Mouse (Mus musculus) liver, embryonic 15.5 days (tissue): ENCODE measurements around the gene Ppp1r12a. TPM values are rescaled to one million over a fixed set of nuclear protein-coding genes. Genes with fewer than 3 reads are reported as not detected.

Experiments used
- ATAC-seq: fragments of 200-750 bp; cut with Nextera tagmentation; 2 replicates; pipeline ENCODE4 v1.8.0; 2017; ENCODE audit warnings: moderate number of reproducible peaks, mild to moderate bottlenecking, moderate library complexity; ENCODE audit not compliant: insufficient read depth
- H3K27ac ChIP-seq: fragments of 300-500 bp; sonication (generic); replicated peaks from 2 replicates; pipeline ENCODE4 v1.5.1; 2015; ENCODE audit warnings: mild to moderate bottlenecking, inconsistent platforms
- H3K27me3 ChIP-seq: fragments of 300-500 bp; sonication (generic); 2 replicates; pipeline ENCODE4 v1.6.1; 2015; ENCODE audit warnings: mild to moderate bottlenecking, inconsistent platforms
- H3K36me3 ChIP-seq: fragments of 300-500 bp; sonication (generic); replicated peaks from 2 replicates; pipeline ENCODE4 v1.6.1; 2015; ENCODE audit warnings: moderate library complexity, mild to moderate bottlenecking, inconsistent platforms
- H3K4me1 ChIP-seq: fragments of 300-500 bp; sonication (generic); replicated peaks from 2 replicates; pipeline ENCODE4 v1.6.1; 2015; ENCODE audit warnings: inconsistent platforms
- H3K4me2 ChIP-seq: fragments of 300-500 bp; sonication (generic); 2 replicates; pipeline ENCODE4 v1.6.1; 2015; ENCODE audit warnings: moderate library complexity, mild to moderate bottlenecking, inconsistent platforms
- H3K4me3 ChIP-seq: fragments of 300-500 bp; sonication (generic); replicated peaks from 2 replicates; pipeline ENCODE4 v1.5.1; 2015; ENCODE audit warnings: mild to moderate bottlenecking, inconsistent platforms
- H3K9ac ChIP-seq: fragments of 300-500 bp; sonication (generic); 2 replicates; pipeline ENCODE4 v1.6.1; 2015; ENCODE audit warnings: moderate library complexity, mild to moderate bottlenecking, inconsistent platforms
- H3K9me3 ChIP-seq: fragments of 300-500 bp; sonication (generic); replicated peaks from 2 replicates; pipeline ENCODE4 v1.6.1; 2016; ENCODE audit warnings: inconsistent platforms
- WGBS: fragments of 180-500 bp; shearing (Covaris S2); methylation state at CpG from one replicate; pipeline ENCODE4 v1.1.7; 2015; ENCODE audit warnings: mixed read lengths; ENCODE audit not compliant: insufficient replicate concordance; 5-methylcytosine and 5-hydroxymethylcytosine counted together
- polyA plus RNA-seq: library from polyadenylated mRNA; unstranded; fragments of >200 nt; fragmentation: Nextera tagmentation; extraction: Ambion mirVana; gene quantifications from 2 replicates; pipeline ENCODE4 v1.2.1, GENCODE M21; 2015

The Ppp1r12a gene
- polyA plus RNA-seq, 1 experiment from 2014 or later = 30.4 TPM

DNA sequence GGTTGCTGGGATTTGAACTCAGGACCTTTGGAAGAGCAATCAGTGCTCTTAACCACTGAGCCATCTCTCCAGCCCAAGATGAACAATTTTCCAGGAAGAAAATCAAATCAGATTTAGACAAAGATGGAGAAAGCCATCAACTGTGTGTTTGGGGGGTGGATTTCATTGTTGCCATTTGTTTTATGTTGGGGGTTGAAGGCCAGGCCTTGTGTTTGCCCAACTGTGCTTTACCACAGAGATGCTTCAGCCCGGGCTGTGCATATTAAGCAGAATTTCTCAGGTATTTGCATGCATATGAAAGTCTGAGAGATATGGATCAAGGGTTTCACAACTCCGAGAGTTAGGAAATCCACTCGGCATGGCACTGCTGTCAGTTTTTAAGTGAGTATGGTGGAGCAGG, 149.4 kb downstream of the Ppp1r12a start:
- Histone ChIP-seq H3K4me3 (no peak overlapping the region), H3K27ac (no peak overlapping the region), H3K27me3 (no peaks in the 10 kb centered on the region), H3K9ac (no peak overlapping the region), H3K36me3 (no peaks in the 10 kb centered on the region), H3K4me1 (peaks cover 4% of the 10 kb centered on the region; the same call in 1 of the 2 replicates), H3K9me3 (no peaks in the 10 kb centered on the region), H3K4me2 (no peak overlapping the region)
- WGBS = 64% methylated on average over 3 of the region's 3 CpGs
- no peak for ATAC-seq

GRCm38 (mm10) chr10:108313845-108314244, 151.9 kb downstream of the Ppp1r12a start:
- Histone ChIP-seq H3K4me2 (no peak overlapping the region), H3K4me3 (no peak overlapping the region), H3K9me3 (no peaks in the 10 kb centered on the region), H3K4me1 (peaks cover 4% of the 10 kb centered on the region; the same call in 1 of the 2 replicates), H3K36me3 (no peaks in the 10 kb centered on the region), H3K27me3 (no peaks in the 10 kb centered on the region), H3K9ac (no peak overlapping the region), H3K27ac (no peak overlapping the region)
- no peak for ATAC-seq
- 67% methylated on average over 6 of the region's 6 CpGs for WGBS

DNA sequence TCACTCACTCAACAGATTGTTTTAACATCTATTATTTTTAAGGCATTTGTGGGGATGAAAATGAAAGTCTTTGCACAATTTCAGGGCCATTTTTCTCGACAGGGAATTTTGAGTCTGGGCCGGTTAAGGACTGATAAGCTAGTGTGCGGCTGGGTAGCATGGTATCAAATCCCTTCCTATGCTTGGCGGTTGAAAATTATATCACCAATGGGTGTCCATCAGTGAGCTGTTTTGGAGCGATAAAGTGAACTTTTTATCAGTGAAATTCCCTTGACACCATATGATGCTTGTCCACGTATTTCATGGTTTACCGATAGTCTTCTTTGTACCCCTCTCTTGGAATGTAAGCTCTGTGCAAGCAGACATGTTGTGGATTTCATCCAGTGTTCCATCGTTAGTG, 152.4 kb downstream of the Ppp1r12a start:
- ATAC-seq = peak; percentile 47; the same call in 1 of the 2 replicates
- no peaks in the 10 kb centered on the region for H3K36me3 ChIP-seq
- H3K4me2 ChIP-seq = no peak overlapping the region
- no peak overlapping the region for H3K9ac ChIP-seq
- WGBS = 60% methylated on average over 8 of the region's 8 CpGs
- H3K27me3 ChIP-seq = no peaks in the 10 kb centered on the region
- H3K4me1 ChIP-seq = peaks cover 4% of the 10 kb centered on the region; the same call in 1 of the 2 replicates
- no peaks in the 10 kb centered on the region for H3K9me3 ChIP-seq
- H3K4me3 ChIP-seq = no peak overlapping the region
- no peak overlapping the region for H3K27ac ChIP-seq

DNA sequence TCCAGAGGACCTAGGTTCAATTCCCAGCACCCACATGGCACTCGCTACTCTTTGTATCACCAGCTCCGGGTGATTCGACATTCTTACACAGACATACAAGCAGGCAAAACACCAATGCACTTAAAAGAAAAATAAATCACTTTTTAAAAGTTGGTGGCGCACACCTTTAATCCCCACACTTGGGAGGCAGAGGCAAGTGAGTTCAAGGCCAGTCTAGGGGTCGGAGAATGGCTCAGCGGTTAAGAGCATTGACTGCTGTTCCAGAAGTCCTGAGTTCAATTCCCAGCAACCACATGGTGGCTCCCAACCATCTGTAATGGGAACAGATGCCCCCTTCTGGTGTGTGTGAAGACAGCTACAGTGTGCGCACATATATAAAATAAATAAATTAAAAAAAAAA, 153.2 kb downstream of the Ppp1r12a start:
- ATAC-seq = no peak
- Histone ChIP-seq H3K9me3 (no peaks in the 10 kb centered on the region), H3K27ac (no peak overlapping the region), H3K4me2 (no peak overlapping the region), H3K4me3 (no peak overlapping the region), H3K4me1 (peaks cover 4% of the 10 kb centered on the region; the same call in 1 of the 2 replicates), H3K27me3 (no peaks in the 10 kb centered on the region), H3K36me3 (no peaks in the 10 kb centered on the region), H3K9ac (no peak overlapping the region)
- WGBS = 86% methylated on average over 7 of the region's 7 CpGs

DNA sequence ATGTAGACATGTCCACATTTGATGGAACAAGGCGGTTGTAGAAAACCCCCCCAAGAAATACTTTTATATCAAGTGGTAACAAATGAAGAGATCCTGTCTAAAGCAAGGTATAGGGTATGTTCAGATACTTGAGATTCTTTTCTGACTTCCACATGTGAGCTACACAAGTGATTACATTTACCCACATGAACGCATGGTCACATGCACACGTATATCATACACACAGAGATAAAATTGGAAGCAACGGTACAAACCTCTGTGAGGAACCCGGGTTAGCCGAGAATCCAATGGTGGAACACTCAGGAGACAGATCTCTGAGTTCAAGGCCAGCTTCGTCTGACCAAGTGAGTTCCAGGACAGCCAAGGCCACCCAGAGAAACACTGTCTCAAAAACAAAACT, 166.4 kb downstream of the Ppp1r12a start:
- ATAC-seq = no peak
- WGBS = 53% methylated on average over 7 of the region's 7 CpGs
- H3K9me3 ChIP-seq = no peaks in the 10 kb centered on the region

DNA sequence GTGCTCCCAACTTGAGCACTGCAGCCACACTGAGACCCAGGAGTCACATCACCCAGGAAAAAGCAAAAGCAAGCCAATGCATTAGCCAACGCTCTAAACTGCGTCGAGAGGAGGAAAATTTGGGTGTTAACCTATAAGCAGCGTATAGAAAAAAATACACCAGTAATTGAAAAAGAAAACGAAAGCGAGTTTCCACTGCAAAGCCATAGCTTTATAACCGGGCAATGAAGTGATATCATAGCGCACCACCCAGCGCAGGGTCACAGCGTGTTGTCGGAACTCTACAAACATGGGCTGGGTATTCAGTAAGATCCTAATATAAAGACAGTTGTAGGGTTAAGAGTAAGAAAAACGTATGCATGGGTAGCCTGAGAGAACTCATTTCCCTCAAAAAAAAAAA, 167.0 kb downstream of the Ppp1r12a start:
- H3K27ac ChIP-seq = no peak overlapping the region
- H3K9ac ChIP-seq = no peak overlapping the region
- 79% methylated on average over 12 of the region's 12 CpGs for WGBS
- peaks cover 43% of the 10 kb centered on the region for H3K27me3 ChIP-seq
- H3K4me1 ChIP-seq = peaks cover 23% of the 10 kb centered on the region
- no peak overlapping the region for H3K4me3 ChIP-seq
- no peaks in the 10 kb centered on the region for H3K36me3 ChIP-seq
- no peak overlapping the region for H3K4me2 ChIP-seq
- ATAC-seq = no peak
- no peaks in the 10 kb centered on the region for H3K9me3 ChIP-seq

More for the DNA sequence above, 166.4 kb downstream of the Ppp1r12a start:
- Histone ChIP-seq H3K4me3 (no peak overlapping the region), H3K4me2 (no peak overlapping the region), H3K27me3 (peaks cover 37% of the 10 kb centered on the region), H3K27ac (no peak overlapping the region), H3K4me1 (peaks cover 23% of the 10 kb centered on the region), H3K36me3 (no peaks in the 10 kb centered on the region), H3K9ac (no peak overlapping the region)

GRCm38 (mm10) chr10:108329771-108330170, 167.8 kb downstream of the Ppp1r12a start:
- H3K4me1 ChIP-seq = peaks cover 23% of the 10 kb centered on the region
- H3K4me2 ChIP-seq = no peak overlapping the region
- WGBS = 61% methylated on average over 5 of the region's 5 CpGs
- no peaks in the 10 kb centered on the region for H3K9me3 ChIP-seq
- H3K9ac ChIP-seq = no peak overlapping the region
- H3K4me3 ChIP-seq = no peak overlapping the region
- peaks cover 48% of the 10 kb centered on the region for H3K27me3 ChIP-seq
- no peak for ATAC-seq
- H3K27ac ChIP-seq = no peak overlapping the region
- no peaks in the 10 kb centered on the region for H3K36me3 ChIP-seq

DNA sequence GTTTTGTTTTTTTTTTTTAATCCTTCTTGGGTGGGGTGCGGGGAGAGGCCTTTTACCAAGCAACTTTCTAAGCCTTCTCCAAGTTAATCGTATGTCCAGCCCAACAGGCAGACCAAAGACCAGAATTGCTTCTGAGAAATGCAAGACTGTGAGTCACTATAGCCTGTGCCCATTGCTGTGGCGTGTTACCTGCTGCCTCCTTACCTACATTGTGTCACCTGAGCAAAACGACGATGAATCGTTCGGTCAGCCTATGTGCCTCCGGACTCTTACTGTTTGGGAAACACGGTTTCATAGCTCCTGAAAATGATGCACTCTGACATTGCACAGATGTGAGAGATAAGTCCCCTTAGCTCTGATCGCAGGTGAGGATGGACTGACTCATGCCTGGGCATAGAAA, 169.0 kb downstream of the Ppp1r12a start:
- ATAC-seq = no peak
- Histone ChIP-seq H3K27ac (no peak overlapping the region), H3K4me3 (peak overlapping the region; percentile 67; the same call in 1 of the 2 replicates)

DNA sequence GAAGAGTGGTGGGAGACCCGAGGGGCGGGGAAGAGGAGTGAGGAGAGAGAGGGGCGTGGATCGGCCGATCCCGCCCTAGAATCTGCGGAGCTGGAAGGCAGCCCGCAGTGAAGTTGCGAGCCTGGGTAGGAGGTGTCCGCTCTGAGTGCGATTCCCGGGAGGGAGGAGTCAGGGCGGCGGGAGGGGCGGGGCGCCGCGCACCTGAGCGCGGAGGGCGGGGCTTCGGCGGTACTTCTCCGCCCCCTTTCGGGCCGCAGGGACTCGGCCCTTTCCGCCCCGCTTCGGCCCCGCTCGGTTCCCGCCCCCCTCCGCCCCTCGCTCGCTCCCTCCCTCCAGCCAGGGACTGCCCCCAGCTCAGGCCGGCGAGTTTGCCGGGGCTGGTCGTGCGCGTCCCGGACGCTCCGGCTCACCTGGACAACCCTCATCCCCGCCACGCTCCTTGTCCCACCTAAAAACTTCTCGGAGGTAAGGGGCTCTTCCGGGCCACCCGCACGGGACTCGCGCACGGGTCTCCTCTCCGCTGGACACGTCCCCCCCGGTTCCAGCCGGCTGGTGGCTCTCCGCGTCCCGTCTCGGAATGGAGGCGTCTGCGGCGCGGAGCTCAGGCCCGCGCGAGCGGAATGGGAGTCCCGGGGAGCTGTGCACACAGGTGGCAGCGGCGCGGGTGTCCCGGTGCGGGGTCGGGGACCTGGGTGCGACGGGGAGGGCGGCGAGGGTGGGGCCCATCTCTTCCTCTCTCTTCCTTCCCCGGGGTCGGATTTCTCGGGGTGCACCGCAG, 170.0 kb downstream of the Ppp1r12a start, which contains the start of gene Pawr:
Gene Pawr (plus strand): TSS at position 338 of the 778 bp plus-strand sequence.
- H3K27ac ChIP-seq = peak within 1 kb of the TSS; percentile 62
- peaks cover 23% of the 10 kb centered on the region for H3K4me1 ChIP-seq
- peak; percentile 86 for ATAC-seq
- H3K9me3 ChIP-seq = no peaks in the 10 kb centered on the region
- H3K4me3 ChIP-seq = peak within 1 kb of the TSS; percentile 67
- peak within 1 kb of the TSS; percentile 87 for H3K4me2 ChIP-seq
- peak within 1 kb of the TSS; percentile 60 for H3K9ac ChIP-seq
- H3K27me3 ChIP-seq = peaks cover 48% of the 10 kb centered on the region
- H3K36me3 ChIP-seq = no peaks in the 10 kb centered on the region
- WGBS = under 1% methylated on average over 80 of the region's 85 CpGs

More for the DNA sequence above, 169.0 kb downstream of the Ppp1r12a start:
- H3K27me3 ChIP-seq = peaks cover 48% of the 10 kb centered on the region
- peak overlapping the region; percentile 87 for H3K4me2 ChIP-seq
- no peaks in the 10 kb centered on the region for H3K36me3 ChIP-seq
- H3K4me1 ChIP-seq = peaks cover 23% of the 10 kb centered on the region
- no peaks in the 10 kb centered on the region for H3K9me3 ChIP-seq
- no peak overlapping the region for H3K9ac ChIP-seq
- WGBS = 10% methylated on average over 10 of the region's 10 CpGs

DNA sequence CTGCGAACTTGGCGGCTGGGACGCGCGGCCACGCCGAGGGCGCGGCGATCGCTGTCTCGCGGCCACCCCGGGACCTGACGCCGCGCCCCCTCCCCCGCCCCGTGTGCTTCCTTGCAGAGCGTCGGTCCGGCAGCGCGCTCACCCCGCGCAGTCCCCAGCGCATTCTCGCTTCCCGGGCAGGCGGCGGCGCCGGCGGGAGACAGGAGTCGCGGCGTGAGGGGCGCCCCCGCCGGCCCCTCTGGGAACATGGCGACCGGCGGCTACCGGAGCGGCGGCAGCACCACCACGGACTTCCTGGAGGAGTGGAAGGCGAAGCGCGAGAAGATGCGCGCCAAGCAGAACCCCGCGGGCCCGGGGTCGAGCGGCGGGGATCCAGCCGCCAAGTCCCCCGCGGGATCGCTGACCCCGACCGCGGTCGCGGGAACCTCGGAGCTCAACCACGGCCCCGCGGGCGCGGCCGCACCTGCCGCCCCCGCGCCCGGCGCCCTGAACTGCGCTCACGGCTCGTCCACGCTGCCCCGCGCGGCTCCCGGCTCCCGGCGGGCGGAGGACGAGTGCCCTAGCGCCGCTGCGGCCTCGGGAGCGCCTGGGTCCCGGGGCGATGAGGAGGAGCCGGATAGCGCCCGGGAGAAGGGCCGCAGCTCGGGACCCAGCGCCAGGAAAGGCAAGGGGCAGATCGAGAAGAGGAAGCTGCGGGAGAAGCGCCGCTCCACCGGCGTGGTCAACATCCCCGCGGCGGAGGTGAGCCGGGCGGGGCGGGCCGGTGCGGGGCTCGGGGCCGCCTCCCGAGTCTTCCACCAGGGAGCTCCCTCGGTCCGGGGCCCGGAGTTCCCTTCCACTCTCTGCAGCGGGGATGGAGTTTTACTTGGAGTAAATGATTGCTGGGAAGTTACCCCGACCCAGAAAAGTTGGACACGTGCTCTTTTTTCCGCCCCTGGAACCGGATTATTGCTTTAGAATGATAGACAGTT, 170.9 kb downstream of the Ppp1r12a start:
- H3K4me2 ChIP-seq = peak overlapping the region; percentile 87
- WGBS = under 1% methylated on average over 114 of the region's 129 CpGs
- H3K9ac ChIP-seq = peak overlapping the region; percentile 60
- H3K27me3 ChIP-seq = peaks cover 48% of the 10 kb centered on the region
- peak overlapping the region; percentile 62 for H3K27ac ChIP-seq
- no peaks in the 10 kb centered on the region for H3K9me3 ChIP-seq
- H3K36me3 ChIP-seq = no peaks in the 10 kb centered on the region
- H3K4me3 ChIP-seq = peak overlapping the region; percentile 67
- peak; percentile 39 for ATAC-seq
- peaks cover 23% of the 10 kb centered on the region for H3K4me1 ChIP-seq

DNA sequence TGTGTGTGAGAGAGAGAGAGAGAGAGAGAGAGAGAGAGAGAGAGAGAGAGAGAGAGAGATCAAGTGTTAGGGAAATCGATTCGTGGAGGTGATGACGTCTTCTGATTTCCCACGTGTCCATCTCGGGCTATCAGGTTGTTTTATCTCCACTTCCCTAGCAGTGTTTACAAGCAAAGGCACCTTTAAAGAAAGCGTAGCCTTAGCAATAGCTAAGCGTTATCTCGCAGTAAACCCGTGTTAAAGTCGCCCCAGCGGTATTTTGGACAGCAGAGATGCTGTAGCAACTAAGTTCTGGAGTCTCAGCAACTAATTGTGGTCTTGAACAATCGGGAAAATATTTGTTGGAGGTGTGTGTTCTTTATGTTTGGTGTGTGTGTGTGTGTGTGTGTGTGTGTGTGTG, 171.6 kb downstream of the Ppp1r12a start:
- H3K9me3 ChIP-seq = no peaks in the 10 kb centered on the region
- 0 out of 2 replicates have a peak overlapping the region, but pooled peaks have one; percentile 62 for H3K27ac ChIP-seq
- H3K9ac ChIP-seq = no peak overlapping the region
- peaks cover 48% of the 10 kb centered on the region for H3K27me3 ChIP-seq
- peak overlapping the region; percentile 67 for H3K4me3 ChIP-seq
- no peak for ATAC-seq
- peak overlapping the region; percentile 87 for H3K4me2 ChIP-seq
- peaks cover 23% of the 10 kb centered on the region for H3K4me1 ChIP-seq
- H3K36me3 ChIP-seq = no peaks in the 10 kb centered on the region
- 7% methylated on average over 12 of the region's 12 CpGs for WGBS
